Mouse (Mus musculus) MEL (cell line): Measurements from ENCODE around the gene Il1f6. TPM values are rescaled to one million over a fixed set of nuclear protein-coding genes. Genes with fewer than 3 reads are reported as not detected.
"Not testable (repeated sequence)": the region's sequence is repeated elsewhere in the genome, so short reads cannot be mapped to it uniquely, and the experiment has no call there.

Experiments
- DNase-seq: peaks from one replicate; pipeline ENCODE4 v3.0.0; 2011; ENCODE audit warnings: low read depth, low spot score
- H3K27ac ChIP-seq: 2 replicates; pipeline ENCODE4 v1.5.1; 2012; ENCODE audit warnings: low read depth, mild to moderate bottlenecking, control low read depth, low read length, moderate library complexity; ENCODE audit not compliant: control insufficient read depth
- H3K27me3 ChIP-seq, 2 experiments: fragments of 150-350 bp in 1 of 2; sonication (generic) in 1 of 2; 2 replicates each; pipeline ENCODE4 v1.6.1; 2012; ENCODE audit warnings: low read length in 2 of 2, mild to moderate bottlenecking in 2 of 2, improper control_type of control experiment in 1 of 2, moderate library complexity in 1 of 2; ENCODE audit not compliant: insufficient read depth in 2 of 2, control insufficient read depth in 1 of 2
- H3K36me3 ChIP-seq, 2 experiments: 2 replicates each; pipeline ENCODE4 v1.6.1; 2012 to 2014; ENCODE audit warnings: low read length in 2 of 2, improper control_type of control experiment in 1 of 2, inconsistent platforms in 1 of 2, mild to moderate bottlenecking in 1 of 2; ENCODE audit not compliant: insufficient read depth in 2 of 2, control insufficient read depth in 1 of 2
- H3K4me1 ChIP-seq, 2 experiments: fragments of 150-350 bp in 1 of 2; sonication (generic) in 1 of 2; 2 replicates each; pipeline ENCODE4 v1.6.1; 2012; ENCODE audit warnings: low read length in 2 of 2, improper control_type of control experiment in 1 of 2, mild to moderate bottlenecking in 1 of 2; ENCODE audit not compliant: insufficient read depth in 2 of 2, control insufficient read depth in 1 of 2
- H3K4me3 ChIP-seq, 2 experiments: fragments of 150-350 bp in 1 of 2; sonication (generic) in 1 of 2; 2 replicates each; pipeline ENCODE4 v1.5.1; 2012; ENCODE audit warnings: low read depth in 2 of 2, low read length in 2 of 2, mild to moderate bottlenecking in 2 of 2, moderate library complexity in 2 of 2, control low read depth in 1 of 2, improper control_type of control experiment in 1 of 2; ENCODE audit not compliant: control insufficient read depth in 1 of 2, insufficient read depth in 1 of 2
- H3K79me2 ChIP-seq: 2 replicates; pipeline ENCODE4 v1.6.1; 2012; ENCODE audit warnings: mild to moderate bottlenecking, low read length, moderate library complexity; ENCODE audit not compliant: control insufficient read depth, poor library complexity, insufficient read depth
- H3K9ac ChIP-seq: 2 replicates; pipeline ENCODE4 v1.6.1; 2012; ENCODE audit warnings: low read depth, mild to moderate bottlenecking, control low read depth, low read length, moderate library complexity; ENCODE audit not compliant: control insufficient read depth, poor library complexity, severe bottlenecking
- H3K9me3 ChIP-seq: fragments of 150-350 bp; sonication (generic); replicated peaks from 2 replicates; pipeline ENCODE4 v1.6.1; 2012; ENCODE audit warnings: mild to moderate bottlenecking, low read length, improper control_type of control experiment, moderate library complexity; ENCODE audit not compliant: insufficient read depth
- EP300 ChIP-seq, 2 experiments: IDR thresholded peaks; 2 replicates each; pipeline ENCODE4 v1.6.1; 2011; ENCODE audit warnings: improper control_type of control experiment in 2 of 2, low read length in 2 of 2, low read depth in 1 of 2, mild to moderate bottlenecking in 1 of 2
- ETS1 ChIP-seq: IDR thresholded peaks from 2 replicates; pipeline ENCODE4 v1.6.1; 2012; ENCODE audit warnings: low read depth, mild to moderate bottlenecking, inconsistent platforms, low read length, improper control_type of control experiment, moderate library complexity
- MYC ChIP-seq: IDR thresholded peaks from 2 replicates; pipeline ENCODE4 v1.6.1; 2011; ENCODE audit warnings: low read depth, mild to moderate bottlenecking, low read length, improper control_type of control experiment, moderate library complexity
- POLR2A ChIP-seq, 2 experiments: IDR thresholded peaks; 2 replicates each; pipeline ENCODE4 v1.6.1; 2011 to 2012; ENCODE audit warnings: low read length in 2 of 2, mild to moderate bottlenecking in 2 of 2, control low read depth in 1 of 2, improper control_type of control experiment in 1 of 2, low read depth in 1 of 2, moderate library complexity in 1 of 2; ENCODE audit not compliant: control insufficient read depth in 1 of 2, insufficient read depth in 1 of 2, poor library complexity in 1 of 2
- POLR2AphosphoS2 ChIP-seq: IDR thresholded peaks from 2 replicates; pipeline ENCODE4 v1.6.1; 2011; ENCODE audit warnings: low read length, improper control_type of control experiment
- SIN3A ChIP-seq: IDR thresholded peaks from 2 replicates; pipeline ENCODE4 v1.6.1; 2012; ENCODE audit warnings: low read length, improper control_type of control experiment, inconsistent platforms
- SMC3 ChIP-seq: IDR thresholded peaks from 2 replicates; pipeline ENCODE4 v1.6.1; 2011; ENCODE audit warnings: low read depth, low read length, improper control_type of control experiment
- USF2 ChIP-seq, 2 experiments: IDR thresholded peaks; 2 replicates each; pipeline ENCODE4 v1.6.1; 2011 to 2012; ENCODE audit warnings: improper control_type of control experiment in 2 of 2, low read length in 2 of 2, borderline replicate concordance in 1 of 2, inconsistent platforms in 1 of 2, low read depth in 1 of 2, mild to moderate bottlenecking in 1 of 2; ENCODE audit not compliant: insufficient read depth in 1 of 2
- polyA plus RNA-seq, 2 experiments: library from polyadenylated mRNA; stranded (reverse) in 1 of 2; unstranded in 1 of 2; fragments of >175 nt in 1 of 2; fragments of >200 nt in 1 of 2; gene quantifications; 2 replicates each; pipeline versions ENCODE4 v1.2.1 to v1.2.4; 2012; ENCODE audit warnings: low replicate concordance in 2 of 2, low read depth in 1 of 2; ENCODE audit not compliant: insufficient read length in 2 of 2, insufficient read depth in 1 of 2, missing spikeins in 1 of 2
- total RNA-seq: library from RNA; depleted of rRNA; stranded (reverse); fragments of 300-350 nt; gene quantifications from 2 replicates; pipeline ENCODE4 v1.2.3, GENCODE M21; 2012; rRNA removed

Gene Il1f6
- not detected in 2 replicates for total RNA-seq
- polyA plus RNA-seq = not detected

GRCm38 (mm10) chr2:24215118-24215517 is at the start of gene Il1f6:
Gene Il1f6 (plus strand): TSS chr2:24215418.
- Histone ChIP-seq H3K4me3 (no peak within 1 kb of the TSS), H3K27ac (no peak within 1 kb of the TSS), H3K9ac (no peak within 1 kb of the TSS), H3K9me3 (no peaks in the 10 kb centered on the region), H3K4me1 (no peaks in the 10 kb centered on the region), H3K27me3 (no peaks in the 10 kb centered on the region), H3K79me2 (no peaks in the 10 kb centered on the region), H3K36me3 (no peaks in the 10 kb centered on the region)
- no peak for TF ChIP-seq SIN3A
- no peak for TF ChIP-seq POLR2AphosphoS2
- no peak for TF ChIP-seq MYC
- TF ChIP-seq ETS1 = no peak
- TF ChIP-seq POLR2A (IDR thresholded peaks at IDR 0.05; ENCODE audit: control insufficient read depth in 1 of 2, insufficient read depth in 1 of 2, low read depth in 1 of 2, low read length in 2 of 2, poor library complexity in 1 of 2) = no peak
- TF ChIP-seq SMC3 = no peak
- TF ChIP-seq USF2 (IDR thresholded peaks at IDR 0.05; ENCODE audit: borderline replicate concordance in 1 of 2, insufficient read depth in 1 of 2, low read depth in 1 of 2, low read length in 2 of 2) = no peak
- TF ChIP-seq EP300 (IDR thresholded peaks at IDR 0.05; ENCODE audit: low read depth in 1 of 2, low read length in 2 of 2) = no peak
- no peak for DNase-seq

GRCm38 (mm10) chr2:24181683-24182331 is 33.4 kb upstream of the Il1f6 start:
- not testable (repeated sequence) for DNase-seq, H3K36me3 ChIP-seq, H3K4me3 ChIP-seq, H3K79me2 ChIP-seq, H3K9ac ChIP-seq, H3K27me3 ChIP-seq, H3K4me1 ChIP-seq, H3K27ac ChIP-seq, H3K9me3 ChIP-seq

DNA sequence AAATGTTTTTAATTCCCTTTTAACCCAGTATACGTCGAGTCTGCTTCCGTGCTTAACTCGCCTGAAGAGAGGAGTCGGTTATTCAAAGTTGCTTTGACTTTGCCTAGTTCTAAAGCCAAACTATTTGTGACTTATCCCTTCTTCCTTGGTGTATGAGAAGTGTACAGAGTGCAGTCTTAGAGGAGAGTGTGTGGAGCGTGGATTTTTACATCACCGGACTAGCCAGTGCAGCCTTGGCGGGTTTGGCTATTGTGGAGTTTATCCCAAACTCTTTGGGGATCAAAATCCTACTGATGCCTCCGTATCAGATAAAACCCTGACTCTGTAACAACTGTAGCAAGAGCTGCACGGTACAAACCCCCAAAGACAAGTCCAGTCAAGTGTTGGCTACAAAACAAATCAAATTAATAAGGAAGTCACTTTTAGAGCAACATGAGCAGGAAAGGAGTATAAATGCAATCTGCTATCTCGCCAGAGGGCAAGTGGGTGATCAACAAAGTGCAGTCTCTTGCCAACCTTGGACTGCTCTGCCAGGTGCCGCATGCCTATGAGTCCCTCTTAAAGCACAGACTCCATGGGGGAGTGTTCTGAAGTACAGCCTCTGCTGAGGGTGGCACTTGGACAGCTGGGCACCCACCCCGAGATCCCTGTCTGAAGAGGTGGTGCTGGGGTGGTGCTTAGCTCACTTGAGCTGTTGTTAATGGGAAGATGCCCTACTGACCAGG is 32.6 kb upstream of the Il1f6 start:
- not testable (repeated sequence) for H3K79me2 ChIP-seq, H3K9ac ChIP-seq

GRCm38 (mm10) chr2:24184092-24184491 is 31.1 kb upstream of the Il1f6 start:
- not testable (repeated sequence) for H3K79me2 ChIP-seq, H3K27ac ChIP-seq, H3K4me3 ChIP-seq, H3K4me1 ChIP-seq, H3K9ac ChIP-seq, H3K27me3 ChIP-seq, H3K9me3 ChIP-seq, DNase-seq, H3K36me3 ChIP-seq

More for the DNA sequence above, 32.6 kb upstream of the Il1f6 start:
- not testable (repeated sequence) for H3K4me1 ChIP-seq, H3K36me3 ChIP-seq, H3K27me3 ChIP-seq, DNase-seq, H3K9me3 ChIP-seq, H3K4me3 ChIP-seq, H3K27ac ChIP-seq
